Mouse (Mus musculus) granulocyte monocyte progenitor cell, adult 5-6 weeks (primary cell): ENCODE data around the gene Cdc42ep5. TPM values are rescaled to one million over a fixed set of nuclear protein-coding genes. Genes with fewer than 3 reads are reported as not detected.

Source experiments
- ATAC-seq: replicated peaks from 2 replicates; pipeline ENCODE4 v1.8.0; 2016; ENCODE audit warnings: mild to moderate bottlenecking, moderate TSS enrichment, inconsistent platforms; ENCODE audit not compliant: poor library complexity, severe bottlenecking
- total RNA-seq, 2 experiments: library from RNA; stranded (forward) in 1 of 2; stranded (reverse) in 1 of 2; fragments of 200-712, 200-1000 nt in 1 of 2; fragments of >200 nt in 1 of 2; fragmentation: Nextera tagmentation in 1 of 2; gene quantifications; 2 replicates each; pipeline ENCODE4 v1.2.3; 2014 to 2017

The Cdc42ep5 gene
- total RNA-seq, 2 experiments from 2014 or later: 0.21 TPM; not detected in 1

DNA sequence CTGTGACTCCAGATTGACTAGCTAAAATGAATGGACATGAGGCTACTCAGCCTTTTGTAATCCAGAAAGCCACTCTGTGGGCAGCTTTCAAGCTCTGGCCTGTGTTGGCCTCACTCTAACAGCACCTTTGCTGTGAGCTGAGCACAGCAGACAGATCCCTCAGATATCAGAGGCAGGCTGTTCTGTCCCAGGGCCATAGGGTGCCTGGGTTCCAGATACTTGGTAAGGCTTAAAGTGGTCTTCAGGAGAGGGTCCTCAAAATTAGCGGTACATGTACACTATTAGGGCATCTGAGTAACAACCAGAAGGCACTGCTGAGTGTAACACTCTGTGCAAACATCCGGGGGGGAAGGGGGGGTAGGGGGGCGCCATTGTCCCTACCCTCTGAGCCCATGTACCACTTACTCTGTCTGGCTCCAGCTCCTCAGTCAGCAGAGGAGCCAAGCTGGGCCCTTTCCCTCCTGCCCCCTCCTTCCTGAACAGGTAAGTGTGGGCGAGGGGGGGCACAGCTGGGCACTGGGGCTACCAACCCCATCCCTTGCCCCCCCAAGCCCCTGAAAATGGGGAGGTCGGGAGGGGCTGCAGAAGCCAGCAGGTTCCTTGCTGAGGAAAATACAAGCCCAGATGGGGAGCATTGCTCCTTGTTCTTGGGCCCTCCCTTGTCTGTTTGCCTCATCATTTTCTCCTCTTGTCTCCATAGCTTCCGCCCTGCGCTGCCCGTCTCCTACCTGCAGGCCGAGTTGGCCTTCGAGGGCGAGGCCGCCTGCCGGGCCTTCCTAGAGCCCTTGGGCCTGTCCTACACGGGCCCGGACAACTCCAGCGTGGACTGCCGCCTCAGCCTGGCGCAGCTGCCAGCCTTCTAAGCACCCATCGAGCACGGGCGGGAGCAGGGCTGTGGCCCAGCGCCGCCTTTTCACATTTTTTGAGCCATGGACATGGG, 18.1 kb downstream of the Cdc42ep5 start:
- no peak for ATAC-seq

DNA sequence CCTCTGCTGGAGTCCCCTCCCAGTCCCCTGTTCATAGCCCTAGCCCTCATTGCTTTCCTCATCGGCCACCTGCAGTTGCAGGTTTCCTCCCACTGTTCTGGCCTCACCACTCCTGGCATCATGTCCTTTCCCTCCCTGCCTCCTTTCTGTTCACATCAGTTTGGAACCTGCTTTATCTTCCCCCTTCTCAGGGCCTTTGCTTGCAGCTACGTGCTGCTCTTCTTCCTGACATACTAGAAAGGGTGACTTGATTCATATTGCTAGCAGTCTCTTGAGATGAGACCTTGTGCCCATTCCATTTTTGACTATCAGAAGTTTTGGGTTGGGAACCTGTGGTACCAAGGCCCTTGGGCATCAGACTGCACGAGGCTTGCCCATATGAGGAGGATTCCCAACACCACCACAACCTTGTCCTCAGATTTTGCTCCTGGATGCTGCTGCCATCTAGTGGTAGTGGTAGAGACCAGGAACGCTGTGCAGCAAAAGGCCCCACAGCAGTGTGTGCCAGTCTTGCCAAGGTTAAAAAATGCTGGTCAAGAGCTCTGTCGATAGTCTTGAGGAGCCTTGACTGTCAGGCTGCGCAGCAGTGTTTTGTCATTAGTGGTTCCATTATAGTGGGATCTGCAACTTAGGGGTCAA, 19.0 kb downstream of the Cdc42ep5 start:
- ATAC-seq: peak; percentile 28

- no peak for ATAC-seq
Observed at GRCm38 (mm10) chr7:4144766-4145551, 19.7 kb downstream of the Cdc42ep5 start.

GRCm38 (mm10) chr7:4144046-4144445, 20.6 kb downstream of the Cdc42ep5 start:
- ATAC-seq: no peak

DNA sequence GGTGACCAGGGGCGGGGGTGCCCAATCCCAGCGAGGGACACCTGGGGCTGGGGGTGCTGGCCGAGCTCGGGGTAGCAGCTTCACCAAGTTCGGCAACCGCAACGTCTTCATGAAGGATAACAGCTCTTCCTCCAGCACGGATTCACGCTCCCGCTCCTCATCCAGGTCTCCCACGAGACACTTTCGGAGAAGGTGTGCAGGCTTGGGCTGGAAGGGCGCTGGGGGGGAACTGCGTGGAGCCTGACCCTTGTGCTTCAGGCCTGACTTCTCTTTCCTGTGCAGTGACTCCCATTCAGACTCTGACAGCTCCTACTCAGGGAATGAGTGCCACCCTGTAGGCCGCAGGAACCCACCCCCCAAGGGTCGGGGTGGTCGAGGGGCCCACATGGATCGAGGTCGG, 21.2 kb downstream of the Cdc42ep5 start:
- no peak for ATAC-seq

DNA sequence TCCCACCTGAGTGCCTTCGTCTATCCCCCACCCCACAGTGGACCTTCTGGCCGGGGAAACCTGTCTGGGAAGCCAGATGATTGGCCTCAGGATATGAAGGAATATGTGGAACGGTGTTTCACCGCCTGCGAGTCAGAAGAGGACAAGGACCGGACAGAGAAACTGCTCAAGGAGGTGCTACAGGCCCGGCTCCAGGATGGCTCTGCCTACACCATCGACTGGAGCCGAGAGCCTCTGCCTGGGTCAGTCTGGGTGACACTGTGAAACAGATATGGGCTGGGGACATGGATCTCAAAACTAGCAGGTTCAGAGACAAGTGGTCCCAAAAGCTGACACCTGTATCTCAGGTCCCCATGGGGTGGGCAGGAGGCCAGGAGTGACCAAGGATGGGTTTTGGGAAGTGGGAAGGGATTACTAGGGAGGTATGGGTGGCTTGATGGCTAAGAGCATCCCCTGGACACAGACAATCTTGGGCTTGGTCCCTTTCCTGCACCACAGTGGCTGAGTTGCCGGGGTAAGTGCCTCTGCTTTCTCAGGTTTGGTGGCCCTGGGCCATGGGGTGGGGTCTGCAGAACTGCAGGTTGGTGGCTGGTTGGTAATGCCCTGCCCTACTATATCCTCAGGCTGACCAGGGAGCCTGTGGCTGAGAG, 21.7 kb downstream of the Cdc42ep5 start:
- ATAC-seq: no peak

DNA sequence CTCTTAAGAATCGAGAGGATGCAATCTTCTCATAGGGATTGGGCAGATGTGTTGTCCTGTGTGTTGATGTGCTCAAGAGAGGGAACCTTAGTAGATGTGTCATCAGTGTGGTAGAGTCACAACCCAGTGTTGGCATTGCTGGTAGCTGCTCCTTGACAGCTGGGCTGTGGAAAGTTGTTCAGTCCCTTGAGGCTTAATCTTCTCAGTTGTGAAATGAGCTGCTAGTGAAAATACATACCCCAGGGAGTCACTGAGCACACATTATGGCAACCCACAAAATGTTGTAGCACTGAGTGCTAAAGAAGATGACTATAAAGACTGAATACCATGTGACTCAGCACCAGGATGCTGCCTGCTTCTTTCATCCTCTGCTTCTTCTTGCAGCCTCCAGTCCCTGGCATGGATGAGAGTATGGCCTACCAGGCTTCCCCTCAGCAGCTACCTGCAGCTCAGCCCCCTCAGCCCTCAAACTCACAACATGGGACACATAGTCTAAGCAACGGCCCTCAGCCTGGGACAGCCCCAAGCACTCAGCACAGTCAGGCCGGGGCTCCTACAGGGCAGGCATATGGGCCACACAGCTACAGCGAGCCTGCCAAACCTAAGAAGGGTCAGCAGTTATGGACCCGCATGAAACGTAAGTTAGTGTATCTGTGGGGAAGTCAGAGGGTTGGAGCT, 22.9 kb downstream of the Cdc42ep5 start:
- no peak for ATAC-seq

GRCm38 (mm10) chr7:4139391-4139790, 25.3 kb downstream of the Cdc42ep5 start:
- no peak for ATAC-seq

GRCm38 (mm10) chr7:4138671-4139070, 26.0 kb downstream of the Cdc42ep5 start:
- ATAC-seq: no peak

DNA sequence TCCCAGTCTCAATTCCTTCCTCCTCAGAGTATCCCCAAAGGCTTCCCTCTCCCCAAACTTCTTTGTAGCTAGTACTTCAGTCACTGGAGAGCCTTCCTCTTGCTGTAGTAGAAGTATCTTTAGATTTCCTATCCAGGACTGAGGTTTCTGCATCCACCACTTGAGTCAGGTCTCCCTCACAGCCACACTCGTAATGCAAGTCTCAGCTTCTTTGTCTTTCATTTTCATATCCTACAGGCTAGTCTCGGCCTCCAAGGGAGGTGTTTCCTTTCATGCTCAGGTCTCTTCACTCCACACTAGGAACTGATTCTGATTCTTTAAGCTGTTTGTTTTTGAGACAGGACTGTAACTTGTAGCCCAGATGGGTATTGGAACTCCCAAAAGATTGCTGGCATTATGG, 26.5 kb downstream of the Cdc42ep5 start:
- no peak for ATAC-seq

- no peak for ATAC-seq
Observed at GRCm38 (mm10) chr7:4137746-4138145, 26.9 kb downstream of the Cdc42ep5 start.

- peak; percentile 92 for ATAC-seq
Observed at GRCm38 (mm10) chr7:4136771-4137531, 27.7 kb downstream of the Cdc42ep5 start, which contains the start of gene Leng8. TSS of gene Leng8 (plus strand) at chr7:4137039.

GRCm38 (mm10) chr7:4136404-4136770, 28.3 kb downstream of the Cdc42ep5 start:
- no peak for ATAC-seq

- ATAC-seq: no peak
Observed at GRCm38 (mm10) chr7:4134911-4135310, 29.7 kb downstream of the Cdc42ep5 start.

- no peak for ATAC-seq
Observed at GRCm38 (mm10) chr7:4132998-4133397, 31.7 kb downstream of the Cdc42ep5 start.

DNA sequence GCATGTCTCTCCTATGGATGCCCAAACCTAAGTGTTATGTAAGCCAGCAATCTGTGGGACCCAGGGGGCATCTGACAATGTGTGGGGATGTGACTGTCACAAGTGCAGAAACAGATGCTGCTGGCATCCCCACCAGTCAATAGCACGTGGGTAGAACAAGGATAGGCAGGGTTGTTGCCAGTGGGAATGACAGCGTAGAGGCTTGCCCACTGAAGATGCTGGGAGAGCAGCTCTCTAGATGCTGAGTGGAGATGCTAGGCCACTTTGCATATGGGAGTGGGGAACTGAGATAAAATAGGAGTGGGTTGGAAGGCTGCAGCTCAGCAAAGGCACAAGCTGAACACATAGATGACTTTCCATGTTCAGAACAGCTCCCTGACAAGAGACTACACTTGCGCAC, 32.1 kb downstream of the Cdc42ep5 start:
- no peak for ATAC-seq

DNA sequence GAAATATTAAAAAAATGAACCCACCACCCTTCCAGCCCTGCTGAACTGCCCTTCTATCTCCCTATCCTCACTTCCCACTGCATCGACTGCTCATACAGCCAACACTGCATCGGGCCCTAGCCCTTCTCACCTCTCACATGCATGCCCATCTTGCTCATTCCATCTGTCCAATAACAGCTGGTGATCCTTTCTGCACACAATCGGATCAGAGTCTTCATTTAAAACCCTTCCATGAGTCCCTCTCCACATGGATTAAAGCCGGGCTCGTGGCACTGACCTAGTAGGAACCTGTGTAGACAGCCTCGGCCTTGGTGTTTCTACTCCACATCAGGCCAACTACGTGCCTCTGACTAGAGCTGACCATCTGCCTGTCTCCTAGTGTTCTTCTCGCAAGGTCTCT, 32.7 kb downstream of the Cdc42ep5 start:
- ATAC-seq: no peak

DNA sequence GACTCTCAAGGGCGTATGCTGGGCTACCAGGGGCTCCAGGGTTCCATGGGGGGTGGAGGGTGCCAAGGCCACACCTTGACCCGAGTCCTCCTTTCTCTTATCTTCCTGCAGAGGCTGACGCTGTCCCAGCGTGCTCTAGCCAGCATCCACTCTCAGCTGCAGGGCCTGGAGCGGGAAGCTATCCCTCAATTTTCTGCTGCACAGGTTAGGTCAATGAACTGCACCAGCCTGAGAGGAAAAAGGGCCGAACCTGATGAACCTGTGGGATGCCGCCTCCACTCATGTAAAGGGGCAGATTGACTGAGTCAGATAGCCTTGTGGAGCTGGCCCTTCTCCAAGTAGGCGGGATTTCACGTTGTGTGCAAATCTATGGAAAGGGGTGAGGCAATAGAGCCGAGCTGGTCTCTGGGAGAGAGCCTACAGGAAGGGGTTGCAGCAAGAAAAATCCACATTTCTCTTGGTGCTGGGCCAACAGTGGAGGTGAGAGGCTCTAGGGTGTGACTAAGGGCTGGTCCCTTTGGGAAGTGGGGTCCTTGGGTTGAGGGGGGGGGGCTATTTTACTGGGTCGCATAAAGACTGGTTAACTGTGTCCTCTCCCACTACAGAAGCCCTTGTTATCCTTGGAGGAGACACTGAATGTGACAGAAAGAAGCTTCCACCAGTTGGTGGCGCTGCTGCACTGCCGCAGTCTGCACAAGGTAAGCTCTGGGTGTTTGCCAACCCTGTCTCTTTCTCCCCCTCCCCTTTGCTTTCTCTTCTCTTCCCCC, 33.8 kb downstream of the Cdc42ep5 start:
- ATAC-seq: peak; percentile 83
